Mouse (Mus musculus) adrenal gland, postnatal 36 days (tissue): Measurements from ENCODE around the gene Ddx55. TPM values are rescaled to one million over a fixed set of nuclear protein-coding genes. Genes with fewer than 3 reads are reported as not detected.
A peak's percentile ranks its signal among the peaks of the same experiment; 100 is the strongest.
"Not testable (repeated sequence)": the region's sequence is repeated elsewhere in the genome, so short reads cannot be mapped to it uniquely, and the experiment has no call there.

Source experiments
- DNase-seq, 2 experiments: peaks; one replicate each; pipeline ENCODE4 v3.0.0; 2021; ENCODE audit warnings: mixed read lengths in 1 of 2
- total RNA-seq, 2 experiments: library from RNA; stranded (reverse); gene quantifications; 2 replicates each; pipeline ENCODE4 v1.2.3; 2021

Ddx55 gene
- total RNA-seq, 2 experiments from 2014 or later: 11.8 to 13.2 TPM

DNA sequence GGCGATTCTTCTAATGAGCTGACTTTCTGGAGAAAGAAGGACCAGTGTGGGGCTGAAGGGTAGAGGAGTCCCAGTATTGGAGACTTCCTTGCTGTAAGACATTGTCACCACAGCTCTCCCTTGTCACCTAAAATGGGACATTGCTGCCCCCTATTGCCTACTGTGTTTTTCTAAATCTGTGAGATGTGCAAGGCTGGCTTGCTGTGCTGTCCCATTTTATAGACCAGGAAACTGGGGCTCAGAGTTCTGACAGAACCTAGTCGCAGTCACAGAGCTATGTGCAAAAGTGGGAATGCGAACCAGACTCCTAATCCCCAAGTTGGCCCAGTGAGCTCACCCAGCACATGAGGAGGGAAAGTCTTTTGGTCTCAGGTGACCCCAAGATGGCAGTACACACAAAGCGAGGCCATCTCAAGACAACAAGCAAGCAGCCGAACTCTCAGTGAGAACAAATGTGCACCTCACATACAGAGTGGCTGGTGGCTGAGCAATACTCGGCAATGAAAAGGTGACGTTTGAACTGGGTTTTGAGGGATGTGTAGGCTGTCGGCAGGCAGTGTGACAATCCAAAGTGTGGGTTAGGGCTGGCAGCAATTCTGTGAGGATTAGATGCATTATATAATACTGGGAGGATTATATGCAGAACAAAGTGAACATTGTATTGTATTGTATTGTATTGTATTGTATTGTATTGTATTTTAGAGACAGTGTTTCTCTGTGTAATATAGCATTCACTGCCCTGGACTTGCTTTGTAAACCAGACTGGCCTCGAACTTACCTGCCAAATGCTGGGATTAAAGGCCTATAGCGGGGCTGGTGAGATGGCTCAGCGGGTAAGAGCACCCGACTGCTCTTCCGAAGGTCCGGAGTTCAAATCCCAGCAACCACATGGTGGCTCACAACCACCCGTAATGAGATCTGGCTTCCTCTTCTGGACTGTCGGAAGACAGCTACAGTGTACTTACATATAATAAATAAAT lies 13.6 kb upstream of the Ddx55 start:
- peak; percentile 60 to 74 for DNase-seq

- no peak for DNase-seq
These were observed 12.8 kb upstream of the Ddx55 start for GRCm38 (mm10) chr5:124539905-124540304.

GRCm38 (mm10) chr5:124540383-124540786 lies 12.3 kb upstream of the Ddx55 start, which contains the start of gene Tmed2:
Gene Tmed2 (plus strand): TSS chr5:124540695.
- peak; percentile 95 to 96 for DNase-seq

GRCm38 (mm10) chr5:124540905-124541601 lies 11.6 kb upstream of the Ddx55 start:
- DNase-seq: peak; percentile 79 to 87

DNA sequence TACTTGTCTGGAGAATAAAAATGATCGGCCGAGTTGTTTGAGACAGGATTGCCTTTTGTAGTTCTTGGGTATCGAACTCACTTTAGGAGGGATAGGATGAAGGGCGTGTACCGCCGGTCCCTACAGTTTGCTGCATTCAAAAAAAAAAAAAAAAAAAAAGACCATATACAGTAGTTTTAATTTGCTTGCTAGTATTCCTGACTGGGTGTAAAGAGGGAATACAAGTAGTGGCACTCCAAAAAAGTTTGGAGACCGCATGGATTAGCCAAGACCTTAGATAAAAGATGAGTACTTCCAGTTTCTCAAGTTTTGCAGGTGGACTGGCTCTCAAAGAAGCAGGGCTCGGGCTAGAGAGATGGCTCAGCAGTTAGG lies 11.1 kb upstream of the Ddx55 start:
- DNase-seq: no peak

GRCm38 (mm10) chr5:124550737-124551136 lies 1.9 kb upstream of the Ddx55 start:
- DNase-seq: not testable (repeated sequence)

GRCm38 (mm10) chr5:124551349-124552093 lies 1.1 kb upstream of the Ddx55 start:
- not testable (repeated sequence) for DNase-seq

DNA sequence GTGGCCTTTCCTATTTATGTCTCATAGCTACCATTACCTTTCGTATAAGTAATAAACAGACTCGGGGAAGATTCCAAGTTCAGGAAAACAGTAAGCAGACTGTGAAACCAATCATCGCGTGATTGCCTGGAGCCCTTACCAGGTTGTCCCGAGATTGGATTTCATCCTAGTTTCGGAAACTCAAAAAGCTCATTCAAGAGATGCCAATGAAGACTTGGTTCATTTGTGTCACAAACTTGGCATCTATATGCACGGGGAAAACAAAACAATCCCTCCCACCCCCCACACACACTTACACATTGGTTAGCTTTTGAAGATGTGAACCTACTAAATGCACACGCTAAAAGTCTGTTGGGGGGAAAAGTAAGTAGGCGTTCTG lies 581 bp upstream of the Ddx55 start:
- no peak for DNase-seq

DNA sequence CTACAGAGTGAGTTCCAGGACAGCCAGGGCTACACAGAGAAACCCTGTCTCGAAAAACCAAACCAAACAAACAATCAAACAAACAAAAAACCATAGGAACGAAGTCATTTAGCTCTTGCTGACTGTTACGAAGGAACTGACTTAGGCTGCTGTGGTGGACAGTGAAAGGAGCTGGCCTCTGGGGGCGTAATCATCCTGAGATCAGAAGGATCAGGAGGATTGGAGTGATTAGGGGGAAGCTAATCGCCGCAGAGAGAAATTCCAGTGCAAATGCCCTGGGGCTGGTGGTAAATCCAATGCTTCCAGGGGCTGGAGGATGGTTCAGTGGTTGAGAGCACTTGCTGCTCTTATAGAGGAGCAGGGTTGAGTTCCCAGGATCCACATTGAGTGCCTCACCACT lies 943 bp downstream of the Ddx55 start:
- DNase-seq: no peak

DNA sequence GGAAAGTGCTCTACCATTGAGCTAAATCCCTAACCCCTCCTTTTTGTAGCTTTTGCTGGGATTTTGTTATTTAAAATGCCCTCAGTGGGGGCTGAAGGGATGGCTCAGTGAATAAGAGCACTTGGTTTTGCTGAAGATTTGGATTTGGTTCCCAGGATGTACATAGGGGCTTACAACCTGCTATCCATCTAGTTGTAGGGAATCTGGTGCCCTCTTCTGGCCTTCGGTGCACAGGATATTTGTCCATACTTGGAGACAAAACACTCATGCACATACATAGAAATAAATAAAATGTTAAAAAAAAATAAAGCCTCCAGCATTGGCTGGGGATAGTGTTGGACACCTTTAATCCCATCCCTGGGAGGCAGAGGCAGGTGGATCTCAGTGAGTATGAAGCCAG lies 2.5 kb downstream of the Ddx55 start:
- DNase-seq: peak; percentile 22 to 28

DNA sequence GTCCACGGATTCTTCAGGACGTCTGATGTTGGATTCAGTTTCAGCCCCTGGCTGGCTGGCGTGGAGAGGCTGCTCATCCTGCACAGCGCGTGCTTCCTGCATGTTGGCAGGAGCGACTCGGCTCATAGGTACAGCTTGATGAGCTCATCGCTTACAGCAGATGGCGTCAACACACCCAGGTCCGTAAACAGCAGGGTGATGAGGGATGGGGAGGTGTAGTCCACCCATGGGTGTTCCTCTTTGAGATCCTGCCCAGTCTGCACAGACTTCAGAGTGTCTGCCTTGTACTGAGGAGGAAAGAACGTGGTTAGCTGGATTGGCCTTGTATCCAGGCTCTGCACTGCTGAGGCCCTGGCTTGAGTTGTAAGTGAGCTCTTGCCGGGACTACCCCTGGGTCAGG lies 18.4 kb downstream of the Ddx55 start:
- DNase-seq: no peak

GRCm38 (mm10) chr5:124575467-124575866 lies 22.8 kb downstream of the Ddx55 start:
- no peak for DNase-seq

GRCm38 (mm10) chr5:124578633-124579317 lies 26.1 kb downstream of the Ddx55 start, which contains the start of the genes Eif2b1 and Gtf2h3:
Gene Eif2b1 (minus strand): TSS chr5:124579131.
Gene Gtf2h3 (plus strand): TSS chr5:124579140.
- DNase-seq: peak; percentile 95 to 96

DNA sequence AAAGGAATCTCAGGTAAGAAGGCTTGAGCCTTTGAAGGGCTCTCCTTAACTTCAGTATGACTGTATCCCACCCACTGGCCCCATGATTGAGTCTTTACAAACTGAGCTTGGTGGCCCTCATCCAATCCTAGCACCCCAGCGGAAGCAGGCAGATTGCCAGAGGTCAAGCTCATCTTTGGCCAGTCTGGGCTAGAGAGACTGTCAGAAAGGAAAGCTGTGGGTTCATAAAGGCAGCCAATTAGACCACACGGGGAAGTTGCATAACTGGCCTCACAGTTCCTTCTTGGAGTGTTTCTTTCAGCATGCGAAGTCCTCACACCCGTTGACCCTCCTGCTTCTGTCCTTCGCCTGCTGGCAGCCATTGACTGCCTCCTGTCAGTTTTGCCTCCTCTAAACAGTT lies 29.9 kb downstream of the Ddx55 start:
- DNase-seq: peak; percentile 40 to 48

DNA sequence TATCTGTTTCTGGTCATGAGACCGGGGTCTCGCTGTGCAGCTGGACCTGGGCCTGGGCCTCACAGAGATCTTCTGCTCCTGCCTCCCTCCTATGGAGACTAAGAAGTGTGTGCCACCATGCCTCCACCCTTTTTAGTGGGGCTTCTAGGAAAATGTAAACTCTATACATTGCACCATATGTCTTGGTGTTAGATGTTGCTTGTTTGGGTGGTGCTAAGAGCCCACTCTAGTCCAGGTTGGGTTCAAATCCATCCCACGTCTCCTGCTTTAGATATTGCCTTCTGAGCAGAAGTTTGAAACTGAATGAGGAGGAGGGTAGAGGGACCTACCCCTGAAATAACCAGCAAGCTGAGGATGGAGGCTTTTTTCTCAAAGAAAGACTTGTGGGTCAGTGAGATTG lies 40.1 kb downstream of the Ddx55 start:
- DNase-seq: no peak

- DNase-seq: peak; percentile 95 to 96
These were observed 45.8 kb downstream of the Ddx55 start for GRCm38 (mm10) chr5:124598224-124599174.

DNA sequence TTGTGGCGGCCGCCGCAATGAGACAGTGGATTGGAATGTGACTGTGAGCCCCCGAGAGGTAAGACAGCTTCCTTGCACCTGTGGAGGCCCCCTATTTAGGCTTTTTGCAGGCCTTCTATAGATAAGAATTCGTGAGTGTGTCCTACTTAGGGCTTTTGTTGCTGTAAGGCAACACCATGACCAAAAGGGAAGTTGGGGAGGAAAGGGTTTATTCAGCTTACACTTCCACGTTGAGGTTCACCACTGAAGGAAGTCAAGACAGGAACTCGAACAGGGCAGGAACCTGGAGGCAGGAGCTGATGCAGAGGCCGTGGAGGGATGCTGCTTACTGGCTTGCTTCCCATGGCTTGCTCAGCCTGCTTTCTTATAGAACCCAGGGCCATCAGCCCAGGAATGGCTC lies 47.1 kb downstream of the Ddx55 start:
- not testable (repeated sequence) for DNase-seq

DNA sequence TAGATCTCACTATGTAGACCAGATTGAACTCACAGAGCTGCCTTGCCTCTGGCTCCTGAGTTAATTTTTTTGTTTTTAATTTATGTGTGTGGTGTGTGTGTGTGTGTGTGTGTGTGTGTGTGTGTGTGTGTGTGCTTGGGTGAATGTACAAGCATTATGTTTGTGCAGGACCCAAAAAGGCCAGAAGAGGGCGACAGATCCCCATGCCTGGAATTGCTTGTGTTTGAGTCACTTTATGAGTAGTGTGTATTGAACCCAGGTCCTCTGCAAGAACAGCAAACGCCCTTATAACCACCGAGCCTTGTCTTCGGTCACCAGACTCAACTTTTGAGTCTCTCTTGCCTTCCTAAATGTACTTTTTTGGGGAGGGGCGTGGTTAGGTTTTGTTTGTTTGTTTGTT lies 49.7 kb downstream of the Ddx55 start:
- DNase-seq: peak; percentile 72 to 76

- DNase-seq: no peak
These were observed 51.6 kb downstream of the Ddx55 start for GRCm38 (mm10) chr5:124604296-124604695.

- DNase-seq: no peak
These were observed 52.5 kb downstream of the Ddx55 start for GRCm38 (mm10) chr5:124605041-124605622.
